Mouse (Mus musculus) activated CD4-positive, CD25-positive, alpha-beta regulatory T cell, adult 4 months (primary cell): ENCODE data around the gene Nsd2. TPM values are rescaled to one million over a fixed set of nuclear protein-coding genes. Genes with fewer than 3 reads are reported as not detected.

ENCODE experiments used
- ATAC-seq: one replicate; pipeline ENCODE4 v1.8.0; 2017
- polyA plus RNA-seq, 2 experiments: library from polyadenylated mRNA; unstranded; fragments of 100-300 nt; shearing (Covaris generic); gene quantifications; one replicate each; pipeline ENCODE4 v1.2.1; 2017

Gene Nsd2
- polyA plus RNA-seq = 10 to 100 TPM; 17.2 to 17.8 TPM

DNA sequence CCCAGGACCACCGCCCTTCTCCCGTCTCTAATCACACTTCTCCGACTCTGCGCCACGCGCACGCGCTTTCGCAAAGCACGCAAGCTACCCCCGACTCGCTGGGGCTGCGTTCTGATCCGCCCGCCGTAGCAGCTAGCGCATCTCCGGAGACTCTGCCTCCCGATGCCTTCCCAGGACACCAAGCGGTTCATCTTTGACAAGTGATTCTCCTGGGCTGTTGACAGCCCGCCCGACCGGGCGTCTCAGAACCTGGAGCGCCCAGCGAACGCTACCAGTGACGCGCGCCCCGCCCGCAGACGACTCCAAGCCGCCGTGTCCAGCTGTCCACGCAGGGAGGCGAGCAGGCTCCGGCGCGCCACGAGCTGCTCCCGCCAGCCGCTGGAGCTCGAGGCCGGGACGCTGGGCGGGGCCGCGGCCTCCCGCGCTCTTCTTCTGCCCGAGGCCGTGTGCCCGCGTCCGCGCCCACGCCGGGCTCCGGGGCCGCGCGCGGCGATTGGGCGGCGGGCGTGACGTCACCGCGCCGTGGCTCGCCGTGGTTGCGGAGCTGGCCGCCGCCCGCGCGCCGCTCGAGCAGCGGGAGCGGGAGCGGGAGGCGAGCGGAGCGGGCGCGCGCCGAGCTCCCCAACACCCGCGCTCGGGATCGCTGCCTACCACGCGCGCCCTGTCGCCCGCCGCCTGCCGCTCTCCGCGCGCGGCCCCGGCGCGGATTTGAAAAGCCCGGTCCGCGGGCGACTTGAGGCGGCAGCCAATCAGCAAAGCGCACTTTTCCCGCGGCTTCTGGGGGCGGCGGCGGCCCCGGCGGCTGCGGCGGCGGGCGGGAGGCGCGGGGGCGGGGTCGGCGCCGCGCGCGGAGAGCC lies at the start of gene Nsd2:
Gene Nsd2 (plus strand): TSS at position 850 of the 857 bp plus-strand sequence.
- ATAC-seq = peak; percentile 79

GRCm38 (mm10) chr5:33777195-33777594 lies 43.3 kb upstream of the Nsd2 start:
- no peak for ATAC-seq

- no peak for ATAC-seq
These were observed 38.6 kb upstream of the Nsd2 start for GRCm38 (mm10) chr5:33781964-33782344.

- ATAC-seq = peak; percentile 97
These were observed 38.1 kb upstream of the Nsd2 start, which contains the start of gene Letm1 for GRCm38 (mm10) chr5:33782345-33782998. Letm1 (minus strand) TSS chr5:33782817.

- no peak for ATAC-seq
These were observed 37.5 kb upstream of the Nsd2 start for GRCm38 (mm10) chr5:33782999-33783390.

DNA sequence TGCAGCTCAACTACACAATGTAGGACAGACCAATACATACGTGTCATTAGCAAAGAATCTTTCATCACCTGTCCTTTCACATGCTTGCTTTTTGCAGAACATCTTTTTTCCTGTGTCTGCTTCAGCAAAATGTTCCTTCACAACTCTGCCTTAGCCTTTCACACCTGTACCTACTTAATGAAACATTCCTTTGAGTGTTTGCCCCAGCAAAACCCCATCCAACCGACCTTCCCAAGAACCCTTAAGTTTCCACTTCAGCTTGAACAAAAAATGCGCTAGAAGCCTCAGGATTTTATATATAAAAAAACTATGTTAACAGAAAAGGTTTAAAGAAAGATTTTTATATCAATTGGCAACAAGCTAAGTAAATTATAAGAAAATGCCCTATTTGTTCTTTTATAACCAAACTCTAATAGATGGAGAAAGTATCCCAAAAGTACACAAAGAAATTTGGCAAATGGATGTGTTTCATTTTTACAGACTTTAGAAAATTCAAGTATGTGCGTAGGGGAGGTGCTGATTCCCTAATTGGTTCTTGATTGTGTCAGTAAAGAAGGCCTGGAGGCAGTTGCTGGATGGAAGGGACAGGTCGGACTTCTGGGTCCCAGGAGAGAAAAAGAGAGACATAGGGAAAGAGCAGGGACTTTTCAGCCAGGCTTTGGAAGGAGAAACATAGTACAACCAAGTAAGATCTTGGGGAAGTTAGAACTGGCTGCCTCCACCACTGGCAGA lies 28.4 kb upstream of the Nsd2 start:
- ATAC-seq = no peak

- ATAC-seq = no peak
These were observed 17.2 kb upstream of the Nsd2 start for GRCm38 (mm10) chr5:33803337-33803736.

GRCm38 (mm10) chr5:33811519-33811918 lies 9.0 kb upstream of the Nsd2 start:
- no peak for ATAC-seq

- no peak for ATAC-seq
These were observed 4.4 kb upstream of the Nsd2 start for GRCm38 (mm10) chr5:33816008-33816725.

- no peak for ATAC-seq
These were observed 2.4 kb upstream of the Nsd2 start for GRCm38 (mm10) chr5:33818104-33818503.

- ATAC-seq = no peak
These were observed 1.2 kb upstream of the Nsd2 start for GRCm38 (mm10) chr5:33819141-33819875.

DNA sequence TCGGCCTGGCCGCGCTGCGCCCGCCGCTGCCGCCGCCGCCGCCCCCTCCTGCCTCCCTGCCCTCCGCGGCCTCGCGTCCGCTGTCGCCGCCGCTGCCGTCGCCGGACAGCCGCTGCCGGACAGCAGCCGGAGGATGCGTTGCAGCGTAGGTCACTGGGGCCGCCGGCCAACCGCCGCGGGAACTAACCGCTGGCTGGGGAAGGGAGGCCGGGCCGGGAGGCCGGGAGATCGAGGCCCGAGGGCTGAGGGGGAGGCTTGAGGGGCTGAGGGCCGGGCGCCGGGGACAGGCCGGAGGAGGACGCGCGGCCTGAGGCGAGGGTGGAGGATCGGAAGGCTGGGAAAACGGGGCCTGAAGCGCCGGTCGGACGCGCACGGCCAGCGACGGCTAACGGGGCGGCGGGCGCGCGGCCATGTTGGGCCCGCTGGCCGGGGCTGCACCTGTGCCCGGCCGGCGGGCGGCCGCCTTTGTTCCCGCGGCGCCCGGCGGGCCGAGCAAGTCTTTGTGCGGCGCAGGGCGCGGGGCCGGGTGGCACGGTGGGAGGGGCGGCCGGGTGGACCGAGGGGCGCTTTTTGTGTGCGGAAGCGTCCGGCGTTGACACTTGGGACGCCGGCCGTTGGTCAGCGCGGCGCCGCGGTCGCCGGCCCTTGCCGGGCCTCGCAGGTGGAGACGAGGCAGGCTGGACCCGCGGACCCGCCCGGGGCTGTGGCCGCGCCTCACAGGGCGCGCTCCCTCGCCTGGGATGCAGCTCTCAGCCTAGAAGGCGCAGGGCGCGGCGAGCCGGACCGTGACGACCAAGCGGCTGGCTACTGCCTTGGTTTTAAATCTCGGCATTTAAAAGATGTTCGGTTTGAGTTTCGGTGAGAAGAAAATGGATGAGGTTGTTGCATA lies 452 bp downstream of the Nsd2 start:
- ATAC-seq = no peak

- ATAC-seq = no peak
These were observed 1.4 kb downstream of the Nsd2 start for GRCm38 (mm10) chr5:33821901-33822427.

DNA sequence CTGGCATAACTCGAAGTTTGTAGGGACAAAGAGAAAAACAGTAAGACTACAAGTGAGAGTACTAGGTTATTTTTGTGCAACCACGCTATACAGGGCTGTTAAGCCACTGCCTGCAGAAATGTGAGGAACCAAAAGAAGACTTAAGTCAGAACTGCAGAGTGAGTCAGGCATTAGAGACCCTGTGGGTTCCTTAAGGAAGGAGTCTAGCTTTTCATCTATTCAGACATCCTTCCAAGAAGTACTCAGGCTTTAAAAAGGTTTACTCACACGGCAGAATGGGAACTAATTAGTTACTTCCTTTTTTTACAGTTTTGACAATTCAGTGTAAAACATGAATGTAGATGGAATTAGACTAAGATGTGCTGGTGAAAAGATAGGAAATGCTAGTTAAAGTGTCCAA lies 1.9 kb downstream of the Nsd2 start:
- no peak for ATAC-seq

DNA sequence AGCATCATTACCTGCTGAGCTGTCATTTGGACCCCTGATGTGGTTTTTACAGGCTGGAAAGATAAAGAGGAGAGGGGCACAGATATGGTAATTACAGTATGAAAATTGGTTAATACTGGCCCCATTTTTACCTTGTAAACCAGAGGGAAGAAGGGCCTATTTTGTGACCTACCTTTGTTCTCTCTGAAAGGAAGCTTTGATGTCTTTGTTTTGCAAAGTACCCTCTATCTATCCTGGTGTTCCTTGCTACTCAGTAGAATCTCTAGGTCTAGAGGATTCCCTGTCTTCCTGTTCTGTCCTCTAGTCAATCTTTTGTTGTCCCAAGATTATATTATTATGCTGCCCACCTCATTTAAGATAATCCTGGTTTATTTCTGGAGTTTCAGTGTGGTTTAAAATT lies 5.5 kb downstream of the Nsd2 start:
- no peak for ATAC-seq

DNA sequence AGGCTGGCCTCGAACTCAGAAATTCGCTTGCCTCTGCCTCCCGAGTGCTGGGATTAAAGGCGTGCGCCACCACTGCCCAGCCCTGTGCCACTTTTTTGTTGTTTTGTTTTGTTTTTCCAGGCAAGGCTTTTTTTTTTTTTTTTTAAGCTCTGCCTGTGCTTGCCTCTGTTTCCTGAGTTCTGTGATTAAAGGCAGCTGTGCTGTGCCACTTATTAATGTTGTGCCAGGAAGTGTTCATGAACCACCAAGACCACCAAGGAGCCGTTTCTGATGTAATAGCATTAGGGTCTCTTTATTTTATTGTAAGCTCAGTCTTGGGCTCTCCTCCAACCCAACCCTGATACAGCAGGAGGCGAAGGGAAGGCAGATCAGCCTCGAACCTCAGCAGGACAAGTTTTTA lies 7.6 kb downstream of the Nsd2 start:
- ATAC-seq = no peak

- no peak for ATAC-seq
These were observed 9.4 kb downstream of the Nsd2 start for GRCm38 (mm10) chr5:33829958-33830357.

GRCm38 (mm10) chr5:33830832-33831231 lies 10.3 kb downstream of the Nsd2 start:
- ATAC-seq = no peak

GRCm38 (mm10) chr5:33841331-33841730 lies 20.8 kb downstream of the Nsd2 start:
- no peak for ATAC-seq

GRCm38 (mm10) chr5:33842549-33842948 lies 22.0 kb downstream of the Nsd2 start:
- ATAC-seq = no peak

GRCm38 (mm10) chr5:33851466-33851865 lies 30.9 kb downstream of the Nsd2 start:
- no peak for ATAC-seq
